Mouse (Mus musculus): ENCODE results near the gene Cfap300. TPM values are rescaled to one million over a fixed set of nuclear protein-coding genes. Genes with fewer than 3 reads are reported as not detected.

Cfap300 gene
- polyA plus RNA-seq, 1 experiment from 2014 or later = 16.1 TPM

DNA sequence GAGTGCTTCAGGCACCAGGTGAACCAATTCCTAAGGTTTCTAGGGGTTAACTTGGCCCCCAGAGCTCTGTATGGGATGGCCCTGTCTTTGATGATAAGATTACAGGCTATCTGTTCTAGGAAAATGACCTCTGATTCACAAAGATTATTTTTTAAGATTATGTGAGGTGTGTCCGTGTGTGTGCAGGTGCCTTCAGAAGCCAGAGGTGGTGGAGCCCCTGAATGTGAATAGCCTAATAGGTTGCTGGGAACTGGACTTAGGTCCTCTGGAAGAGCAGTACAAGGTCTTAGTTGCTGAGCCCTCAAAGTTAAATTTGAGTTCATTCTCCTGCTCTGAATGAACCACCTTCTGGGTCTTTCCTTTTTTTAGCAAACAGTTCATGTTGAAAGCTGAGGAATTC is 8.5 kb downstream of the Cfap300 start:
- Histone ChIP-seq H3K4me3 (ENCODE audit: low read depth, low read length) (no peak overlapping the region), H3K4me2 (ENCODE audit: low read length) (no peak overlapping the region), H3K9ac (ENCODE audit: low read depth, low read length) (no peak overlapping the region), H3K27ac (ENCODE audit: low read length) (no peak overlapping the region), H3K4me1 (ENCODE audit: control insufficient read depth, insufficient read depth, low read length) (no peaks in the 10 kb centered on the region), H3K9me3 (replicated peaks; ENCODE audit: control insufficient read depth, low read length, poor library complexity, severe bottlenecking) (no peaks in the 10 kb centered on the region), H3K36me3 (ENCODE audit: control insufficient read depth, insufficient read depth, low read length) (no peaks in the 10 kb centered on the region), H3K27me3 (ENCODE audit: control insufficient read depth, insufficient read depth, low read depth, low read length) (no peaks in the 10 kb centered on the region)
- no peak for ATAC-seq
- 88% methylated on average over 1 of the region's 1 CpGs for WGBS

DNA sequence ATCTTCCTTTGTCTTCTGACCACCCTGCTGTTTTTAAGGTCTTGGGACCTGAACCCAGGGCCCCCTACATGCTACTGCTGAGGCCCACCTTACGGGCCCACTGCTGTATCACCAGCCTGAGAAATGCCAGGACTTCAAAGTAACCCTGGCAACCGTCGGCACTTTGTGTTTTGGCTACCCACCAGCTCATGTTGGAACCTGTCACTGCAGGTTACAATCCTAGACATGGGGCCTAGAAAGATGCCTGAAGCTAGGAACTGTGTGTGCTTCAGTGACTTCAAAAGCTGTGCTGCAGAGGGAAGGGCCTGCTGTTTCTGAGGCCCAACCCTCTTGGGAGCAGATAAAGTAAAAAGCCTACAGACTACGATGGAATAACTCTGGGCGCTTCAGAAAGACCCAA is 9.8 kb downstream of the Cfap300 start:
- H3K36me3 ChIP-seq (ENCODE audit: control insufficient read depth, insufficient read depth, low read length) = no peaks in the 10 kb centered on the region
- no peak overlapping the region for H3K27ac ChIP-seq (ENCODE audit: low read length)
- 74% methylated on average over 5 of the region's 5 CpGs for WGBS
- no peak overlapping the region for H3K4me2 ChIP-seq (ENCODE audit: low read length)
- H3K27me3 ChIP-seq (ENCODE audit: control insufficient read depth, insufficient read depth, low read depth, low read length) = no peaks in the 10 kb centered on the region
- no peaks in the 10 kb centered on the region for H3K4me1 ChIP-seq (ENCODE audit: control insufficient read depth, insufficient read depth, low read length)
- no peaks in the 10 kb centered on the region for H3K9me3 ChIP-seq (replicated peaks; ENCODE audit: control insufficient read depth, low read length, poor library complexity, severe bottlenecking)
- no peak overlapping the region for H3K9ac ChIP-seq (ENCODE audit: low read depth, low read length)
- ATAC-seq = no peak
- H3K4me3 ChIP-seq (ENCODE audit: low read depth, low read length) = no peak overlapping the region

DNA sequence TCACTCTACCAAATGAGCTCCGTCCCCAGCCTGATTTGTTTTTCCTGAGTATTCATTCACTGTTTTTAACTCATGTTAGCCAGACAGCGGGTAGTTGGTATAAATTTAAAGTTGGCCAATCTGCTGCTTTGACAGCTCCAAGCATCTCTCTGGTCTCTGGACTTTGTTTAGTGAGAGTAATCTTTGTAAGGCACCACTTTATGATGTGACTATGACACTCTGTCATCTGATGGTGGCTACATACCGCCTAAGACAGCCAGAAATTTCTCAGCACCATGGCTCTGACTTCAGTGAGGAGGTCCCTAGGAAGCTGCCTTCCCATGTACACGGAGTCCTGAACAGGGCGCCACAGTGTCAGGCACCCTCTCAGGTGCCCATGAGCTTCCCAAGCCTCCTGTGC is 24.0 kb downstream of the Cfap300 start:
- no peak overlapping the region for H3K4me3 ChIP-seq (ENCODE audit: low read depth, low read length)
- ATAC-seq = no peak
- H3K4me2 ChIP-seq (ENCODE audit: low read length) = no peak overlapping the region
- H3K9me3 ChIP-seq (replicated peaks; ENCODE audit: control insufficient read depth, low read length, poor library complexity, severe bottlenecking) = no peaks in the 10 kb centered on the region
- no peaks in the 10 kb centered on the region for H3K36me3 ChIP-seq (ENCODE audit: control insufficient read depth, insufficient read depth, low read length)
- WGBS = 91% methylated on average over 5 of the region's 5 CpGs
- no peaks in the 10 kb centered on the region for H3K4me1 ChIP-seq (ENCODE audit: control insufficient read depth, insufficient read depth, low read length)
- no peak overlapping the region for H3K27ac ChIP-seq (ENCODE audit: low read length)
- H3K27me3 ChIP-seq (ENCODE audit: control insufficient read depth, insufficient read depth, low read depth, low read length) = no peaks in the 10 kb centered on the region
- H3K9ac ChIP-seq (ENCODE audit: low read depth, low read length) = no peak overlapping the region

DNA sequence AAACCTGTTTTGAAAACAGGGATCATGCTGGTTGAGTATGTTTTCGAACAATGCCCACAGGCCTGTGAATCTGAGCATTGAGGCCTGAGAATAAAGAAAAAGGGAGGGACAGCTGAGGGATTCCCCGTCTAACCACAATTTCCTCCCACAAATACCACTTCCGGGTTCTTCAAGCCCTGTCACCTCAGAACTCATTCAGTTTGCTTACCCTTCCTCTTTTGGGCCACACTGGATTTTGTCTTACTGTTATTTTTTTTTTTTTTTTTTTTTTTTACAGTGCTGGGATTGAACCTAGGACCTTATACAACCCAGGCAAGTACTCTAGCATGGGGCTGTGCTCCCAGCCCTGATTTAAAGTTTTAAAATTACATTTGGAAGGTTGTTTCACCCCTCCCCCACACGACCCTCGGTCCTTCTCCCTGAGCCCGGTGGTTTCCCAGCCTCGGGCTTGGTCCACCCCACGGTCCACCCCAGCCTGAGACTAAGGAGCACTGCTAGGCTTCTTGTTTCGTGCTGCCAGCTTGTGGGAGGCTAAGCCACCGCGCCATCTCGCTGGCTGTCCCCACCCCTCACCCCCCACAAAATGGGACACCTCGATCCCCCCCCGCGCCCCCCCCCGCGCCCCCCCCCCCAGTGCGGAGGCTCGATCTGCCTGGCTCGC is 25.2 kb downstream of the Cfap300 start:
- Histone ChIP-seq H3K9ac (ENCODE audit: low read depth, low read length) (no peak overlapping the region), H3K9me3 (replicated peaks; ENCODE audit: control insufficient read depth, low read length, poor library complexity, severe bottlenecking) (no peaks in the 10 kb centered on the region), H3K27ac (ENCODE audit: low read length) (no peak overlapping the region), H3K4me2 (ENCODE audit: low read length) (no peak overlapping the region), H3K4me1 (ENCODE audit: control insufficient read depth, insufficient read depth, low read length) (no peaks in the 10 kb centered on the region), H3K4me3 (ENCODE audit: low read depth, low read length) (no peak overlapping the region), H3K27me3 (ENCODE audit: control insufficient read depth, insufficient read depth, low read depth, low read length) (no peaks in the 10 kb centered on the region), H3K36me3 (ENCODE audit: control insufficient read depth, insufficient read depth, low read length) (no peaks in the 10 kb centered on the region)
- 60% methylated on average over 13 of the region's 20 CpGs for WGBS
- ATAC-seq = 0 out of 2 replicates have a peak, but pooled peaks have one; percentile 58

DNA sequence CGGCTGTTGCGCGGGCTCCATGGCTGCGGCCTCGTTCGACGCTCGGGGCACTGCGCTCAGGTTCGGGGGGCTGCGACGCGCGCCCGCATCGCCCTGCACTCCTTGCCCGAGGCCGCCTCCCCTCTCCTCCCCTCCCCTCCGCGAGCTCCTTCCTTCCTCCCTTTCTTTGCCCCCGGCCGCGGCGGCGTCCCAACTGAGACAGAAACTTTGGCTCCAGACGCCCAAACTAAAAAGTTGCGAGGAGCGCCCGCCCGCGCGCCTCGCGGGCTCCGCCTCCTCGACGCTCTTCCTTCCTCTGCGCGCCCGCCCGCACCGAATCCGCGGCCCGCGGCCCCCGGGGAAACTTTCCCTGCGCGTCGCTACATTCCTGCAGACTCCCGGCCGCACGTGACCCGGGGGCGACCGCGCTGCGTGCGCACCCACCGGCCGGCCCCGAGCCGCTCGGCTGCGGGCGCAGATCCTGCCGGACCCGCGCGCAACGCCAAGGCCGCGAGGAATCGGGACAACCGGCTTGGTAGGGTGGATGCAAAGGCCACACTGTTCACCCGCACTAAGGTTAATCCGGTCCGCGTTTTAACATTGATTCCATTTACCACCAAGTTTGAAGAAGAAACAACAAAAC is 38.1 kb downstream of the Cfap300 start, which contains the start of gene Yap1:
TSS of gene Yap1 (minus strand) at position 227 of the 622 bp plus-strand sequence.
- WGBS = under 1% methylated on average over 55 of the region's 79 CpGs
- Histone ChIP-seq H3K9ac (ENCODE audit: low read depth, low read length) (peak within 1 kb of the TSS; percentile 73), H3K9me3 (replicated peaks; ENCODE audit: control insufficient read depth, low read length, poor library complexity, severe bottlenecking) (no peaks in the 10 kb centered on the region), H3K4me1 (ENCODE audit: control insufficient read depth, insufficient read depth, low read length) (peaks cover 10% of the 10 kb centered on the region), H3K27me3 (ENCODE audit: control insufficient read depth, insufficient read depth, low read depth, low read length) (no peaks in the 10 kb centered on the region), H3K36me3 (ENCODE audit: control insufficient read depth, insufficient read depth, low read length) (no peaks in the 10 kb centered on the region), H3K27ac (ENCODE audit: low read length) (peak within 1 kb of the TSS; percentile 76), H3K4me2 (ENCODE audit: low read length) (peak within 1 kb of the TSS; percentile 95), H3K4me3 (ENCODE audit: low read depth, low read length) (peak within 1 kb of the TSS; percentile 72)
- ATAC-seq = peak; percentile 80

DNA sequence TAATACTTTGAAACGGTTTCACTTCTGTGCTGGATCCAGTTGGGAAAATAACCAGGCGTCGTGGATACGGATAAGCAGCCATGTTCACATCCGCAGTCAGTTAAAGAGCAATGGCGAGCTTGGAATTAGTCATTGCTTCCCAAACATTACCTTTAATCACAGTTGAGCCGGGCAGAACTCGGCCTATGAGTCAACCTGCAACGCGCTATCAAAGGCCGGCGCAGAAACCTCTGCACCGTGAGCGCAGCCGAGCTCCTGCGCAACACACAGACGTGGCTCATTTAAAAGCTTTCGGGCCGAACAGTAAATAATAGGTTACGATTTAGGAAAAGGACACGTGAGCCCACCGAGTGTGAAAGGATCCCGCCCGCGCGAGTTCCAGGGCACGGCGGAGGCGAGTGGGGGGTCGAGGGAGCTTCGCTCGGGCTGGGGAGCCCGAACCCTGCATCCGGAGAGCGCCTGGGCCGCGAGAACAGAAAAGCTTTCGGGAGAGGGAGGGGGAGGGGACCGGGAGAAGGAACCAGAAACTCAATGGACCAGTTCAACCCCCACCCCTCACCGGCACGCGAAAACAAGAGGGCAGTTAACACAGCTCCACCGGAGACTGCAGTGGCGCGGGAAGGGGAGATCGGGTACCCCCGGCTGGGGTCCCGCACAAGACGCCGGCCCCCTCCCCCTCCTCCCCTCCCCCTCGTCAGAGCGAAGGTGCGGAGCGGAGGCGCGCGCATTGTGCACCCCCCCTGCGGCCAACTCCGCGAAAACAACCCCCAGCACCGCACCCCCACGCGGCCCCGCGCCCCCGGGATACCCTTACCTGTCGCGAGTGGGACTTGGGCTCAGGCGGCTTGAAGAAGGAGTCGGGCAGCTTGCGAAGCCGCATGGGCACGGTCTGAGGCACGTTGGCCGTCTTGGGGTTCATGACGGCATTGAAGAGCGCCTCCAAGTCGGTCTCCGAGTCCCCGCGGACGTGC is 39.0 kb downstream of the Cfap300 start:
- H3K4me1 ChIP-seq (ENCODE audit: control insufficient read depth, insufficient read depth, low read length) = peaks cover 10% of the 10 kb centered on the region
- under 1% methylated on average over 81 of the region's 82 CpGs for WGBS
- ATAC-seq = peak; percentile 74
- no peaks in the 10 kb centered on the region for H3K36me3 ChIP-seq (ENCODE audit: control insufficient read depth, insufficient read depth, low read length)
- H3K27ac ChIP-seq (ENCODE audit: low read length) = peak overlapping the region; percentile 76
- H3K27me3 ChIP-seq (ENCODE audit: control insufficient read depth, insufficient read depth, low read depth, low read length) = no peaks in the 10 kb centered on the region
- peak overlapping the region; percentile 73 for H3K9ac ChIP-seq (ENCODE audit: low read depth, low read length)
- H3K4me3 ChIP-seq (ENCODE audit: low read depth, low read length) = peak overlapping the region; percentile 72
- H3K9me3 ChIP-seq (replicated peaks; ENCODE audit: control insufficient read depth, low read length, poor library complexity, severe bottlenecking) = no peaks in the 10 kb centered on the region
- H3K4me2 ChIP-seq (ENCODE audit: low read length) = peak overlapping the region; percentile 95

DNA sequence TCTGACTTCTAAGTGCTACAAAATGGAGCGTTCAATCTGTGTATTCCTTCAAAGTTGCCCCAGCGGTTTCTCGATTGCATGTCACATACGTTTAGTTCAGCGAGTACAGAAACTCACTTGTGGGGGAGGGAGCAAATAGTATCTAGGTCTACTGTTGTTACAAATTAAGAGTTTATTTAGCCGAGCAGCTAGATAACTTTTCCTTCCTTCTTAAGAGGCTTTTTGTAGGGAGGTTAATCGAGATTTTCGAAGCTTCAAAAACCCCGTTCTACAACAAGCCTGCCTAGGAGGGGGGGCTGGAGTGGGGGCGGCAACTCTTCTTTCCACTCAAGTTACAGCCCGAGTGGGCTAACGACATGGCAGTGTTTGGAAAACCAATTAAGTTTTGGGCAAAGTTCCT is 39.8 kb downstream of the Cfap300 start:
- Histone ChIP-seq H3K27me3 (ENCODE audit: control insufficient read depth, insufficient read depth, low read depth, low read length) (no peaks in the 10 kb centered on the region), H3K9ac (ENCODE audit: low read depth, low read length) (peak overlapping the region; percentile 23; the same call in 1 of the 2 replicates), H3K4me3 (ENCODE audit: low read depth, low read length) (peak overlapping the region; percentile 72), H3K36me3 (ENCODE audit: control insufficient read depth, insufficient read depth, low read length) (no peaks in the 10 kb centered on the region), H3K9me3 (replicated peaks; ENCODE audit: control insufficient read depth, low read length, poor library complexity, severe bottlenecking) (no peaks in the 10 kb centered on the region), H3K4me1 (ENCODE audit: control insufficient read depth, insufficient read depth, low read length) (peaks cover 10% of the 10 kb centered on the region), H3K4me2 (ENCODE audit: low read length) (peak overlapping the region; percentile 95), H3K27ac (ENCODE audit: low read length) (no peak overlapping the region)
- 2% methylated on average over 12 of the region's 12 CpGs for WGBS
- ATAC-seq = no peak

DNA sequence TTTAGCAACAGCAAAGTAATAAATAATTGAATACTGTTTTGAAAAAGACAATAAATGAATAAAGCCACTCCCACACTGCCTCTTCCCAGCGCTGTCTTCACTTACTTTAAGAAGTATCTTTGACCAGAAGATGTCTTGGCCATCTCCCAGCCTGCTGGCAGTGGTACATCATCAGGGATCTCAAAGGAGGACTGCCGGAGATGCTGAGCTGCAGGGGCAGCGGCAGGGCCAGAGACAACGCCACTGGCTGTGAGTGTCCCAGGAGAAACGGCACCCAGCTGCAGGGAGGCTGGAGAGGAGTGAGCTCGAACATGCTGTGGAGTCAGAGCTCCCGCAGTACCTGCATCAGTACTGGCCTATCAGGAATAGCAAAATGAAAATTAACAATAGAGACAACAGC is 41.3 kb downstream of the Cfap300 start:
- Histone ChIP-seq H3K36me3 (ENCODE audit: control insufficient read depth, insufficient read depth, low read length) (no peaks in the 10 kb centered on the region), H3K4me2 (ENCODE audit: low read length) (no peak overlapping the region; the same call in 1 of the 2 replicates), H3K4me1 (ENCODE audit: control insufficient read depth, insufficient read depth, low read length) (peaks cover 10% of the 10 kb centered on the region), H3K4me3 (ENCODE audit: low read depth, low read length) (no peak overlapping the region), H3K9ac (ENCODE audit: low read depth, low read length) (no peak overlapping the region), H3K9me3 (replicated peaks; ENCODE audit: control insufficient read depth, low read length, poor library complexity, severe bottlenecking) (no peaks in the 10 kb centered on the region), H3K27me3 (ENCODE audit: control insufficient read depth, insufficient read depth, low read depth, low read length) (no peaks in the 10 kb centered on the region), H3K27ac (ENCODE audit: low read length) (no peak overlapping the region)
- ATAC-seq = no peak
- 38% methylated on average over 7 of the region's 7 CpGs for WGBS

Measured in midbrain, embryonic 16.5 days (tissue).